Mouse (Mus musculus): ENCODE data around the gene Obp2a. TPM values are rescaled to one million over a fixed set of nuclear protein-coding genes. Genes with fewer than 3 reads are reported as not detected.
"Not testable (repeated sequence)": the region's sequence is repeated elsewhere in the genome, so short reads cannot be mapped to it uniquely, and the experiment has no call there.

Obp2a gene
- not detected in 2 replicates for polyA plus RNA-seq (2016; fragmentation: Nextera tagmentation; extraction: Ambion mirVana)

- H3K4me1 ChIP-seq; H3K36me3 ChIP-seq; H3K9me3 ChIP-seq; DNase-seq (ENCODE audit: low spot score); H3K27me3 ChIP-seq (ENCODE audit: insufficient read depth, poor library complexity, severe bottlenecking); H3K4me3 ChIP-seq; H3K27ac ChIP-seq: not testable (repeated sequence)
- 75% methylated on average over 3 of the region's 3 CpGs for WGBS
Measured at GRCm38 (mm10) chr2:25699743-25700142, at the start of gene Obp2a. TSS of gene Obp2a (plus strand) at chr2:25700043.

GRCm38 (mm10) chr2:25652902-25653301 is 46.9 kb upstream of the Obp2a start, which contains the start of gene Lcn8:
TSS of gene Lcn8 (plus strand) at chr2:25653120.
- peaks cover 21% of the 10 kb centered on the region for H3K27me3 ChIP-seq (ENCODE audit: insufficient read depth, poor library complexity, severe bottlenecking)

GRCm38 (mm10) chr2:25654502-25654901 is 45.3 kb upstream of the Obp2a start:
- H3K36me3 ChIP-seq: no peaks in the 10 kb centered on the region
- H3K27ac ChIP-seq: no peak overlapping the region
- no peak for DNase-seq (ENCODE audit: low spot score)
- H3K9me3 ChIP-seq: no peaks in the 10 kb centered on the region
- peaks cover 21% of the 10 kb centered on the region for H3K27me3 ChIP-seq (ENCODE audit: insufficient read depth, poor library complexity, severe bottlenecking)
- 62% methylated on average over 1 of the region's 1 CpGs for WGBS
- no peaks in the 10 kb centered on the region for H3K4me1 ChIP-seq
- no peak overlapping the region for H3K4me3 ChIP-seq

More at GRCm38 (mm10) chr2:25652902-25653301, 46.9 kb upstream of the Obp2a start, which contains the start of gene Lcn8:
- Histone ChIP-seq H3K4me1 (no peaks in the 10 kb centered on the region), H3K9me3 (no peaks in the 10 kb centered on the region), H3K27ac (no peak within 1 kb of the TSS), H3K36me3 (no peaks in the 10 kb centered on the region), H3K4me3 (no peak within 1 kb of the TSS)
- no peak for DNase-seq (ENCODE audit: low spot score)
- 67% methylated on average over 2 of the region's 2 CpGs for WGBS

GRCm38 (mm10) chr2:25656691-25657090 is 43.2 kb upstream of the Obp2a start:
- Histone ChIP-seq H3K27ac (no peak overlapping the region), H3K9me3 (no peaks in the 10 kb centered on the region), H3K4me1 (no peaks in the 10 kb centered on the region), H3K4me3 (no peak overlapping the region), H3K27me3 (ENCODE audit: insufficient read depth, poor library complexity, severe bottlenecking) (peaks cover 21% of the 10 kb centered on the region), H3K36me3 (no peaks in the 10 kb centered on the region)
- WGBS: 82% methylated on average over 4 of the region's 4 CpGs
- DNase-seq (ENCODE audit: low spot score): no peak

- Histone ChIP-seq H3K36me3 (no peaks in the 10 kb centered on the region), H3K27me3 (ENCODE audit: insufficient read depth, poor library complexity, severe bottlenecking) (peaks cover 21% of the 10 kb centered on the region), H3K4me3 (no peak overlapping the region), H3K27ac (no peak overlapping the region), H3K9me3 (no peaks in the 10 kb centered on the region), H3K4me1 (no peaks in the 10 kb centered on the region)
- WGBS: 75% methylated on average over 4 of the region's 4 CpGs
- DNase-seq (ENCODE audit: low spot score): no peak
Measured at GRCm38 (mm10) chr2:25657246-25657645, 42.6 kb upstream of the Obp2a start.

GRCm38 (mm10) chr2:25657652-25658051 is 42.2 kb upstream of the Obp2a start, which contains the start of gene Lcn5:
TSS of gene Lcn5 (plus strand) at chr2:25657952.
- no peak for DNase-seq (ENCODE audit: low spot score)
- no peak within 1 kb of the TSS for H3K27ac ChIP-seq
- no peak within 1 kb of the TSS for H3K4me3 ChIP-seq
- no peaks in the 10 kb centered on the region for H3K4me1 ChIP-seq
- no peaks in the 10 kb centered on the region for H3K9me3 ChIP-seq
- peaks cover 21% of the 10 kb centered on the region for H3K27me3 ChIP-seq (ENCODE audit: insufficient read depth, poor library complexity, severe bottlenecking)
- no peaks in the 10 kb centered on the region for H3K36me3 ChIP-seq

GRCm38 (mm10) chr2:25660279-25660678 is 39.6 kb upstream of the Obp2a start:
- no peaks in the 10 kb centered on the region for H3K9me3 ChIP-seq
- H3K27ac ChIP-seq: no peak overlapping the region
- H3K27me3 ChIP-seq (ENCODE audit: insufficient read depth, poor library complexity, severe bottlenecking): peaks cover 10% of the 10 kb centered on the region
- no peak overlapping the region for H3K4me3 ChIP-seq
- no peak for DNase-seq (ENCODE audit: low spot score)
- no peaks in the 10 kb centered on the region for H3K36me3 ChIP-seq
- H3K4me1 ChIP-seq: no peaks in the 10 kb centered on the region
- 88% methylated on average over 8 of the region's 8 CpGs for WGBS

GRCm38 (mm10) chr2:25661245-25661970 is 38.4 kb upstream of the Obp2a start:
- H3K9me3 ChIP-seq: no peaks in the 10 kb centered on the region
- 80% methylated on average over 6 of the region's 6 CpGs for WGBS

GRCm38 (mm10) chr2:25663511-25663910 is 36.3 kb upstream of the Obp2a start:
- H3K9me3 ChIP-seq: no peaks in the 10 kb centered on the region
- H3K27me3 ChIP-seq (ENCODE audit: insufficient read depth, poor library complexity, severe bottlenecking): no peaks in the 10 kb centered on the region
- H3K27ac ChIP-seq: no peak overlapping the region
- no peak for DNase-seq (ENCODE audit: low spot score)
- no peaks in the 10 kb centered on the region for H3K4me1 ChIP-seq
- no peak overlapping the region for H3K4me3 ChIP-seq
- WGBS: 61% methylated on average over 1 of the region's 1 CpGs
- no peaks in the 10 kb centered on the region for H3K36me3 ChIP-seq

More at GRCm38 (mm10) chr2:25661245-25661970, 38.4 kb upstream of the Obp2a start:
- Histone ChIP-seq H3K36me3 (no peaks in the 10 kb centered on the region), H3K27me3 (ENCODE audit: insufficient read depth, poor library complexity, severe bottlenecking) (no peaks in the 10 kb centered on the region), H3K27ac (no peak overlapping the region), H3K4me1 (no peaks in the 10 kb centered on the region), H3K4me3 (no peak overlapping the region)
- DNase-seq (ENCODE audit: low spot score): no peak

GRCm38 (mm10) chr2:25664125-25664524 is 35.7 kb upstream of the Obp2a start:
- no peaks in the 10 kb centered on the region for H3K9me3 ChIP-seq
- DNase-seq (ENCODE audit: low spot score): no peak
- no peaks in the 10 kb centered on the region for H3K36me3 ChIP-seq
- WGBS: 84% methylated on average over 5 of the region's 5 CpGs
- no peaks in the 10 kb centered on the region for H3K4me1 ChIP-seq
- H3K4me3 ChIP-seq: no peak overlapping the region
- H3K27me3 ChIP-seq (ENCODE audit: insufficient read depth, poor library complexity, severe bottlenecking): no peaks in the 10 kb centered on the region
- no peak overlapping the region for H3K27ac ChIP-seq

GRCm38 (mm10) chr2:25666516-25666915 is 33.3 kb upstream of the Obp2a start:
- Histone ChIP-seq H3K27me3 (ENCODE audit: insufficient read depth, poor library complexity, severe bottlenecking) (no peaks in the 10 kb centered on the region), H3K4me3 (no peak overlapping the region), H3K4me1 (no peaks in the 10 kb centered on the region), H3K27ac (no peak overlapping the region), H3K36me3 (no peaks in the 10 kb centered on the region), H3K9me3 (no peaks in the 10 kb centered on the region)
- no peak for DNase-seq (ENCODE audit: low spot score)
- 77% methylated on average over 1 of the region's 1 CpGs for WGBS

- H3K36me3 ChIP-seq: no peaks in the 10 kb centered on the region
- whole genome bisulfite sequencing: 82% methylated on average over 3 of the region's 3 CpGs
- no peak within 1 kb of the TSS for H3K27ac ChIP-seq
- DNase-seq (ENCODE audit: low spot score): no peak
- no peaks in the 10 kb centered on the region for H3K4me1 ChIP-seq
- H3K9me3 ChIP-seq: no peaks in the 10 kb centered on the region
- H3K4me3 ChIP-seq: no peak within 1 kb of the TSS
- peaks cover 11% of the 10 kb centered on the region; the same call in 1 of the 2 replicates for H3K27me3 ChIP-seq (ENCODE audit: insufficient read depth, poor library complexity, severe bottlenecking)
Measured at GRCm38 (mm10) chr2:25676486-25676885, 23.4 kb upstream of the Obp2a start, which contains the start of gene Lcn6. TSS of gene Lcn6 (plus strand) at chr2:25676786.

GRCm38 (mm10) chr2:25679559-25679958 is 20.3 kb upstream of the Obp2a start:
- no peak for DNase-seq (ENCODE audit: low spot score)
- Histone ChIP-seq H3K27ac (no peak overlapping the region), H3K27me3 (ENCODE audit: insufficient read depth, poor library complexity, severe bottlenecking) (peaks cover 12% of the 10 kb centered on the region; the same call in 1 of the 2 replicates), H3K9me3 (no peaks in the 10 kb centered on the region), H3K36me3 (no peaks in the 10 kb centered on the region), H3K4me3 (no peak overlapping the region), H3K4me1 (no peaks in the 10 kb centered on the region)
- WGBS: 82% methylated on average over 6 of the region's 6 CpGs
